Mouse (Mus musculus): Measurements from ENCODE around the gene Arl5b.

Arl5b gene

GRCm38 (mm10) chr2:15112741-15113140 lies 63.5 kb downstream of the Arl5b start:
- DNase-seq (ENCODE audit: low spot score), result no peak

GRCm38 (mm10) chr2:15121217-15121680 lies 72.1 kb downstream of the Arl5b start:
- no peak for DNase-seq (ENCODE audit: low spot score)
